Mouse (Mus musculus) kidney, postnatal 0 days (tissue): ENCODE measurements at regions not wholly inside any gene's neighbourhood (a gene's known extent, or its start where the extent isn't known, plus 50 kb on each side); places are given as distances from the start of the nearest gene placed in this dataset.

ENCODE experiments used
- ATAC-seq: fragments of 200-750 bp; cut with Nextera tagmentation; replicated peaks from 2 replicates; pipeline ENCODE4 v1.8.0; 2017; ENCODE audit warnings: low read depth, moderate number of reproducible peaks, moderate TSS enrichment, moderate library complexity; ENCODE audit not compliant: low FRiP score
- DNase-seq: peaks from one replicate; pipeline ENCODE4 v3.0.0-alpha.2; 2016; ENCODE audit warnings: low spot score
- H3K27ac ChIP-seq: fragments of 300-500 bp; sonication (generic); 2 replicates; pipeline ENCODE4 v1.5.1; 2014; ENCODE audit warnings: mild to moderate bottlenecking
- H3K27me3 ChIP-seq: fragments of 300-500 bp; sonication (generic); 2 replicates; pipeline ENCODE4 v1.6.1; 2014; ENCODE audit warnings: low read length, mixed read lengths; ENCODE audit not compliant: insufficient read depth
- H3K36me3 ChIP-seq: fragments of 300-500 bp; sonication (generic); 2 replicates; pipeline ENCODE4 v1.6.1; 2014; ENCODE audit warnings: low read length, mixed read lengths; ENCODE audit not compliant: insufficient read depth
- H3K4me1 ChIP-seq: fragments of 300-500 bp; sonication (generic); replicated peaks from 2 replicates; pipeline ENCODE4 v1.6.1; 2014; ENCODE audit warnings: antibody characterized with exemption, low read length, mixed read lengths; ENCODE audit not compliant: insufficient read depth
- H3K4me2 ChIP-seq: fragments of 300-500 bp; sonication (generic); 2 replicates; pipeline ENCODE4 v1.6.1; 2014; ENCODE audit warnings: mild to moderate bottlenecking, low read length, moderate library complexity, mixed read lengths
- H3K4me3 ChIP-seq: fragments of 300-500 bp; sonication (generic); replicated peaks from 2 replicates; pipeline ENCODE4 v1.5.1; 2014; ENCODE audit warnings: low read depth, low read length
- H3K9ac ChIP-seq: fragments of 300-500 bp; sonication (generic); 2 replicates; pipeline ENCODE4 v1.6.1; 2014; ENCODE audit warnings: low read depth, low read length
- H3K9me3 ChIP-seq: fragments of 300-500 bp; sonication (generic); replicated peaks from 2 replicates; pipeline ENCODE4 v1.6.1; 2016; ENCODE audit warnings: low read length, inconsistent platforms, mixed read lengths
- CTCF ChIP-seq: IDR thresholded peaks from 2 replicates; pipeline ENCODE4 v1.5.1; 2016; ENCODE audit warnings: antibody characterized with exemption, low read depth, mild to moderate bottlenecking, moderate library complexity
- WGBS: fragments of 180-500 bp; shearing (Covaris S2); extraction: QIAGEN DNeasy Blood & Tissue Kit; methylation state at CpG from one replicate; pipeline ENCODE4 v1.1.7; 2014; 5-methylcytosine and 5-hydroxymethylcytosine counted together

GRCm38 (mm10) chr8:26274481-26274880 is 155.1 kb downstream of the Gm45692 start:
- DNase-seq, result no peak
- no peak overlapping the region for H3K4me2 ChIP-seq
- H3K27ac ChIP-seq, result no peak overlapping the region
- no peak overlapping the region for H3K4me3 ChIP-seq
- H3K9ac ChIP-seq, result no peak overlapping the region
- 0 out of 2 replicates have a peak, but pooled peaks cover 10% of the 10 kb centered on the region for H3K27me3 ChIP-seq
- H3K4me1 ChIP-seq, result 0 out of 2 replicates have a peak, but pooled peaks cover 4% of the 10 kb centered on the region
- no peak for TF ChIP-seq CTCF
- 93% methylated on average over 6 of the region's 6 CpGs for WGBS
- H3K36me3 ChIP-seq, result no peaks in the 10 kb centered on the region
- no peaks in the 10 kb centered on the region for H3K9me3 ChIP-seq
- ATAC-seq, result no peak

GRCm38 (mm10) chr8:26282156-26282935 is 163.0 kb downstream of the Gm45692 start:
- WGBS, result 64% methylated on average over 11 of the region's 11 CpGs

GRCm38 (mm10) chr8:26283957-26284356 is 164.6 kb downstream of the Gm45692 start:
- Histone ChIP-seq H3K4me2 (no peak overlapping the region), H3K9me3 (no peaks in the 10 kb centered on the region), H3K4me1 (no peaks in the 10 kb centered on the region), H3K36me3 (no peaks in the 10 kb centered on the region), H3K27ac (no peak overlapping the region), H3K9ac (no peak overlapping the region), H3K4me3 (no peak overlapping the region), H3K27me3 (no peaks in the 10 kb centered on the region)
- WGBS, result 37% methylated on average over 2 of the region's 2 CpGs
- DNase-seq (no peak), ATAC-seq (no peak)
- TF ChIP-seq CTCF, result no peak

More at GRCm38 (mm10) chr8:26282156-26282935, 163.0 kb downstream of the Gm45692 start:
- Histone ChIP-seq H3K4me2 (no peak overlapping the region), H3K4me1 (no peaks in the 10 kb centered on the region), H3K27ac (no peak overlapping the region), H3K9ac (no peak overlapping the region), H3K9me3 (no peaks in the 10 kb centered on the region), H3K4me3 (no peak overlapping the region), H3K27me3 (no peaks in the 10 kb centered on the region), H3K36me3 (no peaks in the 10 kb centered on the region)
- no peak for TF ChIP-seq CTCF
- ATAC-seq (no peak), DNase-seq (no peak)

- DNase-seq (no peak), ATAC-seq (no peak)
- no peak overlapping the region for H3K9ac ChIP-seq
- WGBS, result 39% methylated on average over 6 of the region's 6 CpGs
- H3K27me3 ChIP-seq, result no peaks in the 10 kb centered on the region
- no peaks in the 10 kb centered on the region for H3K4me1 ChIP-seq
- no peak for TF ChIP-seq CTCF
- no peak overlapping the region for H3K27ac ChIP-seq
- no peaks in the 10 kb centered on the region for H3K9me3 ChIP-seq
- H3K36me3 ChIP-seq, result no peaks in the 10 kb centered on the region
- H3K4me3 ChIP-seq, result no peak overlapping the region
- H3K4me2 ChIP-seq, result no peak overlapping the region
These were observed 168.3 kb downstream of the Gm45692 start for GRCm38 (mm10) chr8:26287665-26288064.

- Histone ChIP-seq H3K36me3 (no peaks in the 10 kb centered on the region), H3K27me3 (no peaks in the 10 kb centered on the region), H3K27ac (no peak overlapping the region), H3K4me1 (no peaks in the 10 kb centered on the region), H3K4me3 (no peak overlapping the region), H3K9ac (no peak overlapping the region), H3K4me2 (no peak overlapping the region), H3K9me3 (no peaks in the 10 kb centered on the region)
- ATAC-seq (no peak), DNase-seq (no peak)
- no peak for TF ChIP-seq CTCF
- 83% methylated on average over 4 of the region's 4 CpGs for WGBS
These were observed 168.8 kb downstream of the Gm45692 start for GRCm38 (mm10) chr8:26288163-26288562.

GRCm38 (mm10) chr8:26298066-26298804 is 178.9 kb downstream of the Gm45692 start:
- no peak overlapping the region for H3K27ac ChIP-seq
- no peak overlapping the region for H3K4me2 ChIP-seq
- H3K9ac ChIP-seq, result no peak overlapping the region
- no peaks in the 10 kb centered on the region for H3K36me3 ChIP-seq
- TF ChIP-seq CTCF, result no peak
- DNase-seq (no peak), ATAC-seq (no peak)
- 0 out of 2 replicates have a peak, but pooled peaks cover 8% of the 10 kb centered on the region for H3K4me1 ChIP-seq
- no peaks in the 10 kb centered on the region for H3K27me3 ChIP-seq
- no peak overlapping the region for H3K4me3 ChIP-seq
- 85% methylated on average over 10 of the region's 10 CpGs for WGBS
- no peaks in the 10 kb centered on the region for H3K9me3 ChIP-seq
